Mouse (Mus musculus) brain, adult 2 months (tissue): ENCODE data around the gene Pax7.

ENCODE experiments used
- DNase-seq: peaks from one replicate; pipeline ENCODE4 v3.0.0; 2011; ENCODE audit warnings: low read depth, low spot score

Gene Pax7

GRCm38 (mm10) chr4:139830581-139831387 is 2.5 kb downstream of the Pax7 start:
- DNase-seq = no peak

- no peak for DNase-seq
Measured at GRCm38 (mm10) chr4:139830053-139830452, 3.3 kb downstream of the Pax7 start.

GRCm38 (mm10) chr4:139828871-139829590 is 4.3 kb downstream of the Pax7 start:
- no peak for DNase-seq

GRCm38 (mm10) chr4:139828283-139828678 is 5.0 kb downstream of the Pax7 start:
- no peak for DNase-seq

GRCm38 (mm10) chr4:139827501-139828282 is 5.6 kb downstream of the Pax7 start:
- no peak for DNase-seq

- DNase-seq = no peak
Measured at GRCm38 (mm10) chr4:139826231-139826630, 7.1 kb downstream of the Pax7 start.

GRCm38 (mm10) chr4:139825326-139826112 is 7.8 kb downstream of the Pax7 start:
- no peak for DNase-seq

- DNase-seq = no peak
Measured at GRCm38 (mm10) chr4:139824572-139825325, 8.6 kb downstream of the Pax7 start.

GRCm38 (mm10) chr4:139823870-139824472 is 9.4 kb downstream of the Pax7 start:
- no peak for DNase-seq

- no peak for DNase-seq
Measured at GRCm38 (mm10) chr4:139823138-139823869, 10.0 kb downstream of the Pax7 start.

GRCm38 (mm10) chr4:139822214-139823137 is 10.9 kb downstream of the Pax7 start:
- no peak for DNase-seq

- DNase-seq = no peak
Measured at GRCm38 (mm10) chr4:139821491-139822160, 11.7 kb downstream of the Pax7 start.

- no peak for DNase-seq
Measured at GRCm38 (mm10) chr4:139821071-139821470, 12.3 kb downstream of the Pax7 start.

GRCm38 (mm10) chr4:139819411-139820030 is 13.8 kb downstream of the Pax7 start:
- DNase-seq = no peak

- DNase-seq = no peak
Measured at GRCm38 (mm10) chr4:139818163-139818562, 15.2 kb downstream of the Pax7 start.

GRCm38 (mm10) chr4:139813371-139813960 is 19.9 kb downstream of the Pax7 start:
- DNase-seq = no peak

- no peak for DNase-seq
Measured at GRCm38 (mm10) chr4:139811901-139812300, 21.4 kb downstream of the Pax7 start.
